Mouse (Mus musculus) T-helper 17 cell (primary cell): ENCODE results near the gene Mrps18b.
"Not testable (repeated sequence)": the region's sequence is repeated elsewhere in the genome, so short reads cannot be mapped to it uniquely, and the experiment has no call there.

Source experiments
- in situ Hi-C, 2 experiments: fragments of 300-600 bp; cut with MboI, MseI; formaldehyde crosslinking; loops; 1 replicate in 1 of 2; 2 replicates in 1 of 2; pipeline ENCODE4 v1.15.1; 2025; ENCODE audit warnings: high pct_unique_total_duplicates in 2 of 2

Mrps18b gene

GRCm38 (mm10) chr17:35916297-35917142 is at the start of gene Mrps18b, which contains the start of gene Ppp1r10:
Gene Mrps18b (minus strand): TSS chr17:35916389.
Gene Ppp1r10 (plus strand): TSS chr17:35916434.
- in situ Hi-C loops, result no loop called here

GRCm38 (mm10) chr17:35963279-35963678 is 47.1 kb upstream of the Mrps18b start:
- in situ Hi-C loops, result no loop called here

- in situ Hi-C loops, result no loop called here
These were observed 42.5 kb upstream of the Mrps18b start for GRCm38 (mm10) chr17:35958533-35959223.

GRCm38 (mm10) chr17:35954665-35955064 is 38.5 kb upstream of the Mrps18b start:
- in situ Hi-C loops, result no loop called here

- in situ Hi-C loops, result not testable (repeated sequence)
These were observed 36.4 kb upstream of the Mrps18b start for GRCm38 (mm10) chr17:35952559-35952958.

GRCm38 (mm10) chr17:35950946-35951345 is 34.8 kb upstream of the Mrps18b start:
- in situ Hi-C loops, result not testable (repeated sequence)

GRCm38 (mm10) chr17:35939941-35940340 is 23.8 kb upstream of the Mrps18b start:
- in situ Hi-C loops, result loop anchor here (5.0 to 10.0 kb wide), 2 partner anchors 125 to 172 kb away; no protein-coding TSS in a partner anchor

GRCm38 (mm10) chr17:35939108-35939507 is 22.9 kb upstream of the Mrps18b start:
- in situ Hi-C loops, result loop anchor here (5.0 to 10.0 kb wide), 2 partner anchors 126 to 173 kb away; no protein-coding TSS in a partner anchor

GRCm38 (mm10) chr17:35937700-35938348 is 21.6 kb upstream of the Mrps18b start:
- in situ Hi-C loops, result loop anchor here (5.0 to 10.0 kb wide), 2 partner anchors 127 to 174 kb away; no protein-coding TSS in a partner anchor

- in situ Hi-C loops, result loop anchor here (5.0 to 10.0 kb wide), 2 partner anchors 129 to 177 kb away; no protein-coding TSS in a partner anchor
These were observed 19.6 kb upstream of the Mrps18b start for GRCm38 (mm10) chr17:35935763-35936162.

- in situ Hi-C loops, result loop anchor here in 1 of 2 experiments (10.0 kb wide), 1 partner anchor 132 kb away; no protein-coding TSS in a partner anchor
These were observed 16.4 kb upstream of the Mrps18b start for GRCm38 (mm10) chr17:35932608-35933007.

GRCm38 (mm10) chr17:35930627-35931026 is 14.4 kb upstream of the Mrps18b start:
- in situ Hi-C loops, result loop anchor here in 1 of 2 experiments (10.0 kb wide), 1 partner anchor 134 kb away; no protein-coding TSS in a partner anchor

GRCm38 (mm10) chr17:35929534-35929933 is 13.3 kb upstream of the Mrps18b start:
- in situ Hi-C loops, result loop anchor here (5.0 kb wide), 2 partner anchors 38 to 58 kb away; partner anchors contain the start of gene Abcf1 (in 1 of the 2)

- in situ Hi-C loops, result loop anchor here (5.0 kb wide), 2 partner anchors 40 to 60 kb away; partner anchors contain the start of gene Abcf1 (in 1 of the 2)
These were observed 11.3 kb upstream of the Mrps18b start for GRCm38 (mm10) chr17:35927471-35927870.

- in situ Hi-C loops, result no loop called here
These were observed 7.1 kb upstream of the Mrps18b start for GRCm38 (mm10) chr17:35923281-35923680.

GRCm38 (mm10) chr17:35922566-35922965 is 6.4 kb upstream of the Mrps18b start:
- in situ Hi-C loops, result no loop called here

- in situ Hi-C loops, result no loop called here
These were observed 5.5 kb upstream of the Mrps18b start for GRCm38 (mm10) chr17:35921710-35922109.

- in situ Hi-C loops, result no loop called here
These were observed 4.8 kb upstream of the Mrps18b start for GRCm38 (mm10) chr17:35920862-35921562.

GRCm38 (mm10) chr17:35920384-35920783 is 4.2 kb upstream of the Mrps18b start:
- in situ Hi-C loops, result no loop called here

GRCm38 (mm10) chr17:35919864-35920301 is 3.7 kb upstream of the Mrps18b start:
- in situ Hi-C loops, result no loop called here
